Mouse (Mus musculus): ENCODE data around the gene Kat2a.
A peak's percentile ranks its signal among the peaks of the same experiment; 100 is the strongest.

Gene Kat2a

DNA sequence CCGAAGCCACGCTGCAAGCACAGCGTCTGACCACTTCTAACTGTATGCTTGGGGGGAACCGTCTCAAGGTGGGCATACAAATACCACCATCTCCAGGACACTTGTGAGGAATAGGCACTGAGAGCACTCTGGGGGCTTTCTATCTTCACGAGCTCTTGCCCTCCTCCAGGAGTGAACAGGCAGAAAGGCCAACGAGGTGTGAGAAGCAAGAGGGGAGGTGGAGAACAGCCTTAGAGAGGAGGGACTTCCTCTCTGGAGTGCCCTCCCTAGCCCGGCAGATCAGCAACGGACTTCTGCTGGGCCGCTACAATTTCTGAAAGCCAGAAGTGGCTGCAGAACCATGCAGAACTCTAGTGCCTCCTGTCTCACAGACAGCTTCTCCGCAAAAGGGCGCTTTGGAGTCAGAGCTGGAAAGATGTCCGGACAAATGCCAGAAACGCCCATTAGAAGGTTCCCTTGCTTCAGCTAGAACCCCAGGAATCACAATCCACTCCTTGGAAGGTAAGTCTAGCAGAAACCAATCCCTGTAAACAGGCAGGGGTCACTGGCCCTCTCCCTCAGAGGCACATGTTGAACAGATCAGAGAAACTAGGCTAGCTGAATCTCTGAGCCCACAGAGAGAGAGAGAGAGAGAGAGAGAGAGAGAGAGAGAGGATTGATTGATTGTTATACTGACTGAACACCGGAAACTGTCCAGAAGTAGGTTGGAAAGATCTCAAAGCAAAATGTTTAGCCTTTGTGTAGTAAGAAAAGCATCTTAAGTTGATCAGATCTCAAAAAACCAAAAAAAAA lies 23.9 kb upstream of the Kat2a start:
- DNase-seq (ENCODE audit: low read depth) = no peak

DNA sequence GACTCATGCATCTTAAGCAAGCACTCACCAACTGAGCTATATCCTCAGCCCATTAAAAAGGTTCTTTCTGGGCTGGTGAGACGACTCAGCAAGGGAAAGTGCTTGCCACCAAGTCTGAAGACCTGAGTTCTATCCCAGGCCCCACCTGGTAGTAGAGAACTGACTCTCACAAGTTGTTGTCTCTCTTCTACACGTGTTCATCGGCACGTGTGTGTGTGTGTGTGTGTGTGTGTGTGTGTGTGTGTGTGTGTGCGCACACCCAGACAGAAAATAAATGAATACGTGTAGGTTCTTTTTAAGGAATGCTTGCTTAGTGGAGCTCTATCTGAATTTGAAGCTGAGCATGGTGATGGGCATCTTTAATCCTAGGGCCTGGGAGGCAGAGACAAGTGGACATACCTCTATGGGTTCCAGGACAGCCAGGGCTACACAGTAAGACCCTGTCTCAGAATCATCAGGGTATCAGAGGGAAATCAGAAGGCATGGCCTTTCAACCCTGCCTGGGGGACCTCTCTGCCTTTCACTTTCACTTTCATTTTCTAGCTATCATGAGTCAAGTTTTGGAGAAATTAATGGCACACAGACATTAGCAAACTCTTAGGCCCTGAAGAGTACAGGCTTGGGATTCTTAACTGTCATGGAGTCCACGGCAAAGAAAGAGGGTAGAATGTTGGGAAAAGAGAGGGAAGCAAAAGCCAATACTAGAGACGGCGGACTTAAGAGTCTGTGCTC lies 23.0 kb upstream of the Kat2a start:
- peak; percentile 26 for DNase-seq (ENCODE audit: low read depth)

DNA sequence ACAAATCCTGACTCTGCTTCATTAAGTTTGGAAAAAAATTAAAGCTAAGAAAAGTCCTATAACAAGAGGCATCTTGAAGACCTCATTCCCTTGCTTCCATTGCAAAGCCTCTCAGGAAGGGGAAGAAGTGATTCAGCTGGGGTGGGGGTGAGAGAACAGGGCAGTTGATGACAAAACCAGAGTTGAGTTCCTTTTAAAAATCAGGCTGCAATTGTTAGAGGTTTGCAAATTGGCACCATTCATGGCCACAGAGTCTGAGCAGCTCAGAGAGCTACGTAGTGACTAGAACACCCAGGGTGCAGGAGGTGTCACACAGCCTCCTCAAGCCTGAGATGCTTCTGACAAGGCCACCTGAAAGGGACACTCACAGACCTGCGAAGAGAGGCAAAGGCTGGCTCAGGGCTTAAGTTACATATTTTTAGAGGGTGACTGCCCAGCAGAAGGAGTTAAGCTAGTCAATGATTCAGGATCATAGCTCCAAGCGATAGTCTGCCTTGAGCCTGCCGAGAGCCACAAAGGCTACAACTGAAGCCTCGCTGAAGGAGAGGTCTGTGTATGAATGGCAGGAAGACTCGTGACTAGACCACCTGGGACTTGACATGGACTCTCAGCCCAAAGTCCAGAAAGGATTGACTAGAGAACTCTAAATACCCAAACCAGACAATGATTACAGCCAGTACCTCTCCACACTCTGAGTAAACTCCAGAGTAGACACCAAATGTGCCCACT lies 18.4 kb upstream of the Kat2a start:
- no peak for DNase-seq (ENCODE audit: low read depth)

DNA sequence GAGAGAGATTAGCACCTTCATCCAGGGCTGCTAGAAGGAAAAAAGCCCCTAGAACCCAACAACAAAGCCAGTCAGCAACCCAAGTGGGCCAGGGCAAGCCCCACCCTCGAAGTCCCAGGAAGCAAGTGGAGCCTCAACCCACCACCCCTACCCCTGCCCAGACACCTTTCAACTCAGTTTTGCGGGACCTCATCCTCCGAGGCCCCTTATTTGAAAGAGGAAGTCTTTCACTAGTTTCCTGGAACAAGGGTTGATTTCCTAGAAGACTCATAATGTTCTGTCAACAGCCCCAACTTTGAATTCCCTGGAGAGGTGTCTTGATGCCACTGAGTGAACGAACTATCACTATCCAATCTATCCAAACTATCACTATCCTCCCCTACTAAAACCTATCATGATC lies 17.7 kb upstream of the Kat2a start:
- DNase-seq (ENCODE audit: low read depth) = no peak

DNA sequence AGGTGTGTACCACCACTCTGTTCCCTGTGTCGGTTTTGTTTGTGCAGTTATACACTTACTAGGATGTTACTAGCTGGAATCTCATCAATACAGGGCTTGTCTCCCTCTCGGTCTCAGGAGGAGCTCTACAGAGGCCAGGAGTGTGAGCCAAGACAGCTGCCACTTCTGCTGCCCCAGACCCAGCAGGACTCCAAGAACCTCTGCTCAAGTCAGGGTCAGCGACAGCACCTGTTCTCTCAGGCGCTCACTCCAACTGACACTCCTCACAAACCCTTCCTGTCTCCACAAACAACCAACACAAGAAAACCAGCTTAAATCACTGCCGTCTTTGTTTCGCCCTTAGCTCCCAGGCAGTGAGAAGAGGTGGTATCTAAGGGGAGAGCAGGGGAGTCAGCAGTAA lies 16.3 kb upstream of the Kat2a start:
- no peak for DNase-seq (ENCODE audit: low read depth)

DNA sequence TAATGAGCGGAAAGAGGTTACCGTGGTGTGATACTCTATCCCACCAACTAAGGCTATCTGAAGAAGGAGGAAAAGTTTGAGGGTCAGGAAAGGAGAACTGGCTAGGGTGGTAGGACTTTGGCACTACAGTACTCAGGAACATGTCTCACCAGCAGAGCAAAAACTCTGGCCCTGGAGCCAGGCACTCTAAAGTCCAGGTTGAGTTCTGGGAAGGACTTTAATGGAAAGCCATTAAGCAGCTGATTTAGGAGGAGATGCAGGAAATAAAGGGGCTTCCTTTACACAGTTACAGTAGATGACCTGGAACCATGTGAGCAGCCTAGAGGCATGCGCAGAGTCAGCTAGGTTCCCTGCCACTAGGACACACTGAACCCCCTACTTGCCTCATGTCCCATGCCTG lies 14.9 kb upstream of the Kat2a start:
- DNase-seq (ENCODE audit: low read depth) = no peak

DNA sequence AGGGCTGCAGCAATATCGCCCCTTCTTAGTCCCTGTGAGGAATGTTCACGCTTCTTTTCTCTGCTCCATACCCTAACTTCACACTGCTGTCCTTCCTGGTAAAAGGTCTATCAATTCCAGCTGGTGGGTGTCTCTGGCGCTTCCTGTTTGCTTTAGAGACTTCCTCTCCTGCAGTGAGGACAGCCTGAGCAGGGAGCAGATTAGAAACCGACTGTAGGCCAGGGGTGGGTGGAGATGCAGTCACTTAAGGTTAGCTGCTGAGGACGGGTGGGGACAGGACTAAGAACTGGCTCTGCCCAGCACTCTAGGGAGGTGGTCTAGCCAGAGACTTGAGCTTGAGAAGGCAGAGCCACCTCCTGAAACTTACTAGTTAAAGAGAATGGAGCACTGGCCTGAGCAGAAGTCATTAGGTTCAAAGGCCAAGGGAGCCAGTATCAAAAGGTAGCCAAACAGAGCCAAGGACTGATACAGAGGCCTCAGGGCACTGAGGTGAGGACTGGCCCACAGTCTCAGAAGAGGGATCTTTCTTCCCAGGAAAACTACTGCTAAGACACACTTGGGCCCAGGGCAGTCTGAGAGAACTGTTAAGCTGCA lies 12.8 kb upstream of the Kat2a start:
- no peak for DNase-seq (ENCODE audit: low read depth)

DNA sequence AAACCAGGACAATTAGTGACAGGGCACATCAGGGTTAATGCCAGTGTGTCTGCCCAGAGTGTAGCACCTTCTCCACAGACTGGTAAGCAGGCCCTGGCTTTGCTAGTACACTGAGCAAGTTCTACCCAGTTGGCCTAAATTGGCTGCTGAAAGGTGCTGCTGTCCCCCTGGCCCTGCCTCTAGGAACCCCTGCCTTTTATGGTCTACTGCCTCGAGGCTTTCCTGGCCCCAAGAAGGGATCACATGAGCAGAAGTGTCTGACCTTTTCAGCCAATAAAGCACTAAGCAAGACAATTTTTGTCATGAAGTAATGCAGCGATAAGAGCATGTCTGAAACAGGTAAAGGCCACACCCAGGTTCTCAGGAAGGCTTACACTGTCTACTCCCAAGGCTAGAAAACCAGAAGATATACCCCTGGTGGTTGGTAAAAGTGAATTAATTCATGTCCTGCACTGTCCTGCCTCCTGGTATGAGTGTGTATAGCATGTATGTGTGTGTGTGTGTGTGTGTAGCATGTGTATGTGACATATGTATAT lies 10.3 kb upstream of the Kat2a start:
- DNase-seq (ENCODE audit: low read depth) = no peak

DNA sequence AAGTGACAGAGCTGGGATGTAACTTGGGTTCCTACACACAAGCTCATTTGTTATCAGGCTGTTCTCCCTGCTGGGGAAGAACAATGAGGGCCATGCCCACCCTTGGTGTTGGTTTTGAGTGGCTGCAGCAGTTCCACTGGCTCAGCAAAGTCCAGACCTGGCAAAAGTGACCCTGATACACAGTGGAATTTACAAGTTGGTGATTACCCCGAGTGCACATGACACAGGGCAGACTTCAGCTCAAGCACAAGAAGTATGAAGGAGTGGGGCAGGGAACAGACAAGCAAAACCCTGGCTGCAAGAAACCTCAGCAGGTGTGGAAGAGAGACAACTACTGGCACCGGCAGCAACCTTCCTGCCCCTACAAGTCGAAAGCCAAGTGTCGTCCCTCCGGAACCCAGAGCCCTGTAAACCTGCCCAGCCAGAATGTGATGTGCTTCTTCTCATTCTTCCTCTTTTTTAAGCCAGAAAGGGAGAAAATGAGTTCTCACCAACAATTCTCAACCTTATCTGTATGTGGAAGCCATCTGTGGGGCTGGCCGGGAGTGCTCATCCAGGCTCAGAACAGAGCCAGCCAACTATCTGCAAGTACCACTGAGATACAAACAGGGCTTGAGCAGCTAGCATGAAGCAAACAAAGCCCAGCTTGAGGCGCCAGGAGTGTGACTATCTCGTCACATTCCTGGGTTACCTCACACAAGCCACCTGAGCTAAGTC lies 9.7 kb upstream of the Kat2a start:
- DNase-seq (ENCODE audit: low read depth) = no peak

DNA sequence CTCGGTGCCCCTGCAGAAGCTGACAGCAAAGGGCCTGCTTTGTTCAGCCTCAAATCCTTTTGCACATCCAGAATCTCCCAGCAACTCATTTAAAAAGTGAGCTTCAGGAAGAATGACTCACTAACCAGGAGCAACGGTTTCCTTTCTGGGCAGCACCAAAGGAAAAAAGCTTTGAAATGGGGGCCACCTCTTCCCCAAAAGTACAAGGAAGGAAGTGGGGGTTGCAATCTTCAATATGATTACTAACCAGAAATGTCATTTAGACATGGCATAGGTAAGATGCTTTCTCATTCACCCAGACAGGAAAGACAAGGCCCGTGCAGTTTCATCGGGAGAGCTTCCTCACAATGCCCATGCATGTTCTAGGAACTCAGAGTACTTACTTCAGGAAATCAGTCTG lies 9.0 kb upstream of the Kat2a start:
- DNase-seq (ENCODE audit: low read depth) = peak; percentile 39

DNA sequence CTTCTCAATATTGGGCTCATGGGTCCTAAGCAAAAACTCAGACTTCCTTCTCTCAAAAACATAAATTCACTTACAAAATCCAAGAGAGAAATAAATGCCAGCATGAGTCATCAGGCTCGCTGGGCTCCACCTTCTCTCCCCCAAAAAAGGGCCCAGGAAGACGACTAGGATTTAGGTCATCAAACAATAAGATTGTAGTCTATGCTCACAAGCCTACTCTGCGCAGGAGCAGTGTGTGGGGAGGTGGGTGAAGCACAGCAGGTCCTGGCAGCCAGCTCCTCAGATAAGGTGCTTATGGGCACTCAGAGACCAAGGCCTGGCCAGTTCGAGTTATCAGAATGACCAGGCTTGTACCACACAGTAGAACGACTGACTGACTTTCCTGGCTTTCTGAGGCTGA lies 8.1 kb upstream of the Kat2a start:
- peak; percentile 80 for DNase-seq (ENCODE audit: low read depth)

DNA sequence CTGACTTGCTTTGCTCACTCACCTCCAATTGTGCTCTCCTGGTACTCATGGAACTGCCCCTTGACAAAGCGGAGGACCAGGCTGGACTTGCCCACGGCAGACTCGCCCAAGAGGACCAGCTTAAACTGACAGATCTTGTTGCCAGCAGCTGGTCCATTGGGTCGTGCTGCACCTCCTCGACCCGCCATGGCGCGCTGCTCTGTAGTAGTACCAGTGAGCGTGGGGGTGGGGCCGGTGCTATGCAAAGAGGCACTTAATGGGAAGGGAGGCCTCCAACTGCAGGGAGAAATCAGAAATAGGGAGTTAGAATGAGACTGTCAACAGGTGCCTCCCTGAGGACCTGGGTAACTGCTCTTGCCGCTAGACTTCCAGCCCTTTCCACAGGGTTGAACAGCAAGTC lies 7.6 kb upstream of the Kat2a start:
- no peak for DNase-seq (ENCODE audit: low read depth)

DNA sequence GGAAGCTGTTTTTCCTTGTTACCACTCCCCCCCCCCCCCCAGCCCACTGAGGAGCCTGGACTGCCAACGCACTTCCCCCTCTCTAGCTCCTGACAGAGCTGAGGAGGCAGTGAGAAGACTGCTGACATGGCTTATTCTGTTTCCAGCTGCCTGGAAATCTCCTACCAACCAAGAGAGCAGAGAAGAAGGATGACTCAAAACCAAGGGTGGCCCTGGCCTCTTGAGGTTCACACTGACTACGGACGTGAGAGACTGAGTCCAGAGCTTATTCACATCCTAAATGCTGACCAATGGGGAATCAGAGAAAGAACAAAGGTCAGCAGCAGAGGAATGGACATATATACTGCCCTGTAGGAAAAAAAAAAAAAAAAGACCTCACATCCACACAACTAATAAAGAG lies 7.0 kb upstream of the Kat2a start:
- DNase-seq (ENCODE audit: low read depth) = no peak

DNA sequence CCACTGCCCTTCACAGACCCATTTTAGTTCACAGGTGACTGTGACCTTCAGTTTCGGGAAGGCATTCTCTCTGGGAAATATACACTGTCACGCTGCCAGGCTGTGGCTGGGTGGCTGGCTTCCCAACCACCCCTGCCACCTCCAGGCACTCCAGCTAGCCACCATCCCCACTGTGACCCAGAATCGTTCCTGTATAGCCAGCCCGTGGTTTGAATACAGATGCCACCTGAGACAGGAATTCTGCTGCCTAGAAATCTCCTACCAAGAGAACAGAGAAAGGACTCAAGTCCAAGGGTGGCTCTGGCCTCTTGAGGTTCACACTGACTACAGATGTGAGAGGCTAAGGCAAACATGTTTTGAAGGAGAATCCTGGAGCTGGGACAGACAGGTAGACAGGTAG lies 6.6 kb upstream of the Kat2a start:
- DNase-seq (ENCODE audit: low read depth) = no peak

DNA sequence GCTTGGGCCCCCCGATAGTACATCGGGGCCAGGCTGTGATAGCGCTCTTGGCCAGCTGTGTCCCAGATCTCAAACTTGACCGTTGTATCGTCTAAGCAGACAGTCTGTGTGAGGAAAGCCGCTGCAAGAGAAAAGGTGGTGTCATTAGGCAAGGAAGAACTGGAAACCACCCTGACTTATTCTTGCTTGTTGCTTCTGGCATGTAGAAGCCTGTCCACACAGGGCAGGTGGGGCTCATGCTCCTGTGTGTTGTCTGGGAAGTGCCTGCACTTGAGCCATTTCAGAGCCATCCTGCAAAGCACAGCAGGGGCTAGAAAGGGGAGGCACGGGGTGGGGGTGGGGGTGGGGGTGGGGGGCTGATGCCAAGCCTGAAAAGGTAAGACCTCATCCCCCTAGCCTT lies 6.2 kb upstream of the Kat2a start:
- DNase-seq (ENCODE audit: low read depth) = no peak

DNA sequence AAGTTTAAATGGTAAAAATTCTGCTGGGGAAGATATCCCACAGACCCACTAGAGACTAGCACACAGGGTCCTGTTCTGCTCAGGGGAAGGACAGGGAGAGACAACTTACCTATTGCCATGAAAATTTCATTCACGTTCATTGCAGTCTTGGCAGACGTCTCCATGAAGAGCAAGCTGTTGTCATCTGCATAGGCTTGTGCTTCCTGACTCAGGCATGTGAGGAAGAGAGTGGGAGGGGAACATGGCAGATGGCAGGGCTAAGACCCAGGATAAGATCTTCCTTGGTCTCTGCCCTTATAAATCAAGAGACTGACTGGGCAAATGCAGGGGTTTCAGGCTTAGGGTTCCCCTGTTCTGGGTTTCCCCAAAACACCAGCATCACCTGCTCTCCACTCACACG lies 4.4 kb upstream of the Kat2a start:
- no peak for DNase-seq (ENCODE audit: low read depth)

DNA sequence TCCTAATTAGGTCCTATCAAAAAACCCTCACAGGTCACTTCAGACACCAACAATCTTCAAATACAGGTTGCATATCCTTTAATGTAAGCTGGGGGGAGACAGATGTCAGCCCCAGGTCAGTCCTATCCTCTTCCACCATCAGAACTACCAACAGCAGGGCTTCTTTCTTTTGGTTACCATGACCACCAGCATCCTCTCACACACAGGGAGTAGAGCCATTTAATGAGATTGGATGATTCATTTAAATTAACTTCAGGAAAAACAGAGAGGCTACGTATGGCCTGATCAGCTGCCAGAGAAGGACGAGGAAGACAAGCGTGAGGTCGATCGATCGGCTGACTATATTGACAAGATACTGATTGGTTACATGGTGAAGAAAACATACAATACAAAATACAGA lies 2.7 kb upstream of the Kat2a start:
- no peak for DNase-seq (ENCODE audit: low read depth)

DNA sequence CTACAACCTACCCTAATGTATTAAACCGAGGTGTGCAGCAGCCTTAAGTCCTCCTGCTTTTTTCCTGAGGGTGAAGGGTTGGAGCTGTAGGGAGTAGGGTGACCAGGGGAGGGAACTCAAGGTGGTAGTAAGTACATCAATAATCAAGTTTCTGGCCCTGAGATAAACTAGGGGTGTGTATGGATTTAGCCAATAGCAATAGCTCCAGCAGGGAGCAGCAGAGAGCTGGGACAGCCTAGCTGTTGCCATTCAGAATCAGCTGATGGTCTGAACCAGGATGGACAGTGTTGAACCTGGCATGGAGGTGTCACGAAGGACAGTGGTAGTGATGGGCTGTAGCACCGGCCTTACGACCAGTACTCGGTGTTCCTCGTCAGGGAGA lies 2.3 kb upstream of the Kat2a start:
- DNase-seq (ENCODE audit: low read depth) = peak; percentile 89

DNA sequence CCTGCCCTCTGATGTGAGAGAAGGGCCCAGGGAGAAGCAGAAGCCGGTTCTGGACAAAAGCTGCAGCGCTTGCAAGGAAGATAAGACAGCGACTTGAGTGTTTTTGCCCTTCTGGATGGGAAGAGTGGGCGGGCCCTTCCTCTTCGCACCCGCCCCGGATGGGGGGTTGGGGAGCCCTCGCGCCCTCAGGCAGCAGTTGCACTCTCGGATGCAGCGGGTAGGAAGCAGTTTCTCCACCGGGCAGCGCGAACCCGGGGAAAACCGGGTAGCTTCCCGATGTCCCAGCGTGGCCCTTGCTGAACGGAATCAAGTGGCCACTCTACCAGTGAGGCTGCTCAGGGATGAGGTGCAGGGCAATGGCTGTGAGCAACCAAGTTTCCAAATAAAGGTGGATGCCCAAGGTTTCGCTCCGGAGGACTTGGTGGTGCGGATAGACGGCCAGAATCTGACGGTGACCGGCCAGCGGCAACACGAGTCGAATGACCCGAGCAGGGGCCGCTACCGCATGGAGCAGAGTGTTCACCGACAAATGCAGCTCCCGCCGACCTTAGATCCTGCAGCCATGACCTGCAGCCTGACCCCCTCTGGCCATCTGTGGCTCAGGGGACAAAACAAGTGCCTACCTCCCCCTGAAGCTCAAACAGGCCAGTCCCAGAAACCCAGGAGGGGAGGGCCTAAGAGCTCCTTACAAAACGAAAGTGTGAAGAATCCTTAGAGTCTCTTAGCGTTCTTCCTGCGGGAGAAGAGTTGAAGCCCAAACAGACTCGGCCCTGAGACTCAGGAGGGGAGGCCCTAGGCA lies 1.7 kb upstream of the Kat2a start, which contains the start of gene Hspb9:
Gene Hspb9, plus strand, starts transcription at position 116 of the 799 bp plus-strand sequence.
- no peak for DNase-seq (ENCODE audit: low read depth)

DNA sequence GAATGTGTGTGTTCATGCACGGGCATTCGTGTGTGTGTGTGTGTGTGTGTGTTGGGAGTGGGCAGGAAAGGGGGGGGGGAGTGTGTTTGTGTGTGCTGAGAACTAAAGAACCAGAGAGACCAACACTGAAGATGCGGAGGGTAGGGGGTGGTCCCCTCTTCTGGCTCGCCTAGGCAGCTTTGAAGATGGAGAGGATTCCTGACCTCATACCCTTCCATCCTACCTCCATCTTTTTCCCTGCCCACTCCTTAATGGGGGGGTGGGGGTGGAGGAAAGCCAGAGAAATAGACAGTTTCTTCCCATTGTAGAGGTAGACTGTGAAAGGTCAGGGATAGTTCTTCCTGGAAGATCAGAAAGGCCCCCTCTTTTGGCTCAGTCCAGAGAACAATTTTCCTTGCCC lies 909 bp upstream of the Kat2a start:
- DNase-seq (ENCODE audit: low read depth) = no peak

DNA sequence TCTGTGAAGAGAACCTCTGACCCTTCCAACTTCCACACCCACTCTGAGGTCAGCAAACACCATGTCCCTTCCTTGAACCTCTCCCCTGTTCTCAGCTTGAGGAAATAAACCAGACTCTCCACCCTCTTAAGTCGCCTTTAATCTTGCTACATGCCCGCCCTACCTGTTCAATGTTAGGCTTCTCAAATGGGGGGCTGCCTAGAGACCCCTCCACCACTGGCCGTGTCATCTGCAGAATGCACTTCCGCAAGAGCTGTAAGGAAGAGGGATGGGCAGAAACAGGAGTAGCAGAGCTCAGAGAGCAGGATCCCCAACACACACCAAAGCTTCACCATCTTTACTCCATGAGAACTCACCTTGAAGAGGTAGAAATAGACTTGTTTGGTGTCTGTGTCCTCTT lies 1.3 kb downstream of the Kat2a start:
- no peak for DNase-seq (ENCODE audit: low read depth)
